ENCODE assay signal across 21 mouse cellular contexts in the genomic region with DNA sequence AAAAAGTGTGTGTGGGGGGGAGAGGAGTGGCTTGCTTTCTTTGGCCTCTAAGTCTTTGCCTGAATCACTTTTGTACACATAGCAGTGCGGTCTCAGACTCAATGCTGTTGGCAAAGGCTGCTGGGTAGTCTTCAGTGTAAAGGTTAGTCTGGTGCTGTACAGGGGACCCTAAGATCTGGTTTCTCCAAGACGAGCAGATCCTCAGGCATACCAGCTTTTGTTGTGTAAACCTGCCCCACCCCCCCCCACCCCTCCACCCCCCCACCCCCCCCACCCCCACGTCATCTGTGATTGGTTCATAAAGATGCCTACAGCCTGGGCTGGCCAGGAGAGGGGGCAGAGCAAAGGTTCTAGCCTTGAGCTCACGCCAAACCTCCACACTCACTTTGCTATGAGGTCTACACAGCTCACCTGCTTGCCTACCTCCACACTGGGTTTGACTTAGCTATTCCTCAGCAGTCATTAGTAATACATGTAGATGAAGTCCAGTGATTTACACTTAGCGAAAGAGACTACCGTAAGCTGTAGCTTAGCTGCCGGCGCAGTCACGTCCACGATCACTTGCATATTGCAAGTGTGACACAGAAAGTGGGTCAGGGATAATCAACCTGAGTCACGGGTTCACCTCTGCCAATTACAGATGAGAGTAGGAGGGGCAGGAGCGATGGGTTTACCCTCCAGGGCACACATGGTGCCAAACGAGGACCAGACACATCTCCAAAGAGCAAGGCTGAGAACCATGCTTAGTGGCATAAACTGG.
"Had no signal": no experiment of that assay in that cellular context is flagged by ENCODE, and none has a peak within 500 bp of the region (broad histone marks: within the 10 kb centered on the region; RNA-seq: fewer than 3 reads in every experiment).

No protein-coding gene starts in this region.

- H3K4me3 ChIP-seq: liver, embryonic 15.5 days; lung, embryonic 15.5 days; megakaryocyte, embryonic 14.5 days; midbrain, embryonic 13.5 days; midbrain, embryonic 15.5 days; myocyte; neural tube, embryonic 13.5 days; neural tube, embryonic 15.5 days; stomach, embryonic 15.5 days had no signal

- H3K4me1 ChIP-seq: liver, embryonic 15.5 days; lung, embryonic 15.5 days; midbrain, embryonic 13.5 days; midbrain, embryonic 15.5 days; neural tube, embryonic 13.5 days; neural tube, embryonic 15.5 days; stomach, embryonic 15.5 days had no signal

- DNase-seq: liver, postnatal 0 days; lung, adult 2 months; lung, postnatal 14 days; lung, postnatal 36 days; retina, postnatal 1 day; right cerebral cortex, adult 18-20 months; right cerebral cortex, postnatal 14 days; thymus, adult 2 months; thymus, postnatal 25 days; thymus, postnatal 4 days had no signal

- H3K36me3 ChIP-seq: liver, embryonic 15.5 days; lung, embryonic 15.5 days; midbrain, embryonic 13.5 days; midbrain, embryonic 15.5 days; neural tube, embryonic 13.5 days; neural tube, embryonic 15.5 days; stomach, embryonic 15.5 days had no signal

- H3K27me3 ChIP-seq: liver, embryonic 15.5 days; lung, embryonic 15.5 days; megakaryocyte, embryonic 14.5 days; midbrain, embryonic 13.5 days; midbrain, embryonic 15.5 days; neural tube, embryonic 13.5 days; neural tube, embryonic 15.5 days; stomach, embryonic 15.5 days had no signal

- H3K27ac ChIP-seq: liver, embryonic 15.5 days; lung, embryonic 15.5 days; macrophage; midbrain, embryonic 13.5 days; midbrain, embryonic 15.5 days; neural tube, embryonic 13.5 days; neural tube, embryonic 15.5 days; stomach, embryonic 15.5 days; stomach, postnatal 0 days had no signal
